Mouse (Mus musculus): Measurements from ENCODE around the gene Ly6g6f.
"Not testable (repeated sequence)": the region's sequence is repeated elsewhere in the genome, so short reads cannot be mapped to it uniquely, and the experiment has no call there.

The Ly6g6f gene

GRCm38 (mm10) chr17:35085208-35085865 is at the start of gene Ly6g6f:
TSS of gene Ly6g6f (minus strand) at chr17:35085610.
- no peak for DNase-seq (ENCODE audit: extremely low spot score, low spot score)

GRCm38 (mm10) chr17:35134801-35135590 is 49.6 kb upstream of the Ly6g6f start, which contains the start of gene Bag6:
TSS of gene Bag6 (plus strand) at chr17:35135178.
- peak; percentile 95 for DNase-seq (ENCODE audit: extremely low spot score, low spot score)

DNA sequence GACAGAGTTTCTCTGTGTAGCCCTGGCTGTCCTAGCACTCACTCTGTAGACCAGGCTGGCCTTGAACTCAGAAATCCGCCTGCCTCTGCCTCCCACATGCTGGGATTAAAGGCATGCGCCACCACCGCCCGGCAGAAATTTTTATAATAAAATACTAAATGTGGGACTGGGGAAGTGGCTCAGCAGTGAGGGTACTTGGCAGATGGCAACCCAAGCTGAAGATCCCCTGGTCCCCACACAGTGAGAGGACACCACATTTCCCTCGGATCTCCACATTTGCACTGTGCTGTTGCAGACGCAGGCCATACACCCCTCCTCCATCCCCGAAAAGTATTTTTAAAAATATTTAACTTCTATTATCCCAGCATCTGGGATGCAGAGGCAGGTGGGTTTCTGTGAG is 48.1 kb upstream of the Ly6g6f start:
- no peak for DNase-seq (ENCODE audit: extremely low spot score, low spot score)

DNA sequence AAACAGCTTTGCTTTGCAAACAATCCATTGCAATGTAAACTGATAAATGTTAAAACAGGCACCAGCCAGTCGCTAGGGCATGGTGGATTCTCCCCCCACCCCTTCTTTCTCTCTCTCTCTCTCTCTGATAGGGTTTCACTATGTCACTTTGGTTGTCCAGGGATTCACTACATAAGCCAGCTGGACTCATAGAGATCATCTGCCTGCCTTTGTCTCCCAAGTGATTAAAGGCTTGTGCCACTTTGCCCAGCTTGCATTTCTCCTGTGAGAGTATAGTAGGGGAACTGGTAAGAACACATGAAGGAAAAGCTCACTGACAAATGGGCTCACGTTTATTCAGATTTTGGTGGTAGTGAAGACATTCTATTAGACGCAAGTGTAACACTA is 46.8 kb upstream of the Ly6g6f start:
- DNase-seq (ENCODE audit: extremely low spot score, low spot score) = no peak

- no peak for DNase-seq (ENCODE audit: extremely low spot score, low spot score)
Measured at GRCm38 (mm10) chr17:35131500-35132173, 46.2 kb upstream of the Ly6g6f start, which contains the start of gene Apom. TSS of gene Apom (minus strand) at chr17:35132050.

GRCm38 (mm10) chr17:35131038-35131437 is 45.6 kb upstream of the Ly6g6f start:
- no peak for DNase-seq (ENCODE audit: extremely low spot score, low spot score)

GRCm38 (mm10) chr17:35128996-35129395 is 43.6 kb upstream of the Ly6g6f start:
- DNase-seq (ENCODE audit: extremely low spot score, low spot score) = no peak

DNA sequence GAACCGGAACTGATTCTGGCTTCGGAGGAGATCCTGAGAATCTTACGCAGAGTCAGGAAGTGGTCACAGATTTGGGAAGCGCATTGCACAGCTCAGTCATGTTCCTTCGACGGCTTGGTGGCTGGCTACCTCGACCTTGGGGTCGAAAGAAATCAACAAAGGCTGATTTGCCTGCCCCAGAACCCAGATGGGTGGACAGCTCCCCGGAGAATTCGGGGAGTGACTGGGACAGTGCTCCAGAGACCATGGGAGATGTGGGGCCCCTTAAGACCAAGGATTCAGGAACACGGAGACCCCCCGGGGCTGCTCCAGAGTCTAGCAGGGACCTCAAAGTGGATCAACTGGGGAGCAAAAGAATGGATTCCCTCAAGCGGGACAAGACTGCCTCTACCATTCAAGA is 41.6 kb upstream of the Ly6g6f start:
- DNase-seq (ENCODE audit: extremely low spot score, low spot score) = no peak

DNA sequence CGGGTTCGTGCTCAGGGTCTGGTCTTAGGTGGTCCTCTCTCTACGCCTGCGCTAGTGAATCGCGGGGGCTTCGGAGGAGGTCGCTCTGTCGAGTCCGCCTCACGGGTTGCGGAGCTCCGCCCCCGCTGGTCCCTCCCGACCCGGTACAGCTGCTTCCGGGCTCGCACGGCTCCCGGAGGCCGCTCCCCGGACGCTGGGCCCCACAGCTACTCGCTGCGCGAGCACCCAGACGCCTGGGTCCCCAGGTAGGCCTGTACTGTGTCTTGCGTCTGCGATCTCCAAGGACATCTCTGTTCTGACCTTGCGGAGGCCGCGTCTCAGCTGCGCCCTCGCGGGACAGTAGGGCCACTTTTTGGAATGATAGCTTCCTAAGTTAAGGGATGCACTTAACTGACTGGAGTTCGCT is 40.8 kb upstream of the Ly6g6f start, which contains the start of gene D17H6S53E:
Gene D17H6S53E, plus strand, starts transcription at position 168 of the 406 bp plus-strand sequence.
- peak; percentile 78 for DNase-seq (ENCODE audit: extremely low spot score, low spot score)

DNA sequence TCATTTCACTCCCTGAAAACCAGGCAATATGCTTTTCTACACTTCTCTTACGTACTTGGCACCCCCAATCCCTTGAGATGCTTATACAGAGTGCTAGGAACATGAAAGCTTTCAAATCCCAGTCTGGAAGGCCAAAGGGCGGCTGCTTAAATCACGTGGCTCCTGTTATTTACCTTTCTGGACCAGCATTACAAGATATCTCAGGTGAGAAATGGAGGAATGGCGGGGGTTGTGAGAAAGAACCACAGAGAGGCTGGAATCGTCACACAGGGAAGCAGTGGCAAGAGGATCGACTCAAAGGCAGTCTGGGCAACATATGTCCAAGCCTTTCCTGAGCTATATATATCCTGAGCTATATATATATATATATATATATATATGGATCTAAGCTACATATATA is 40.2 kb upstream of the Ly6g6f start:
- no peak for DNase-seq (ENCODE audit: extremely low spot score, low spot score)

- no peak for DNase-seq (ENCODE audit: extremely low spot score, low spot score)
Measured at GRCm38 (mm10) chr17:35125081-35125480, 39.7 kb upstream of the Ly6g6f start.

GRCm38 (mm10) chr17:35124261-35124896 is 39.0 kb upstream of the Ly6g6f start:
- DNase-seq (ENCODE audit: extremely low spot score, low spot score) = not testable (repeated sequence)

DNA sequence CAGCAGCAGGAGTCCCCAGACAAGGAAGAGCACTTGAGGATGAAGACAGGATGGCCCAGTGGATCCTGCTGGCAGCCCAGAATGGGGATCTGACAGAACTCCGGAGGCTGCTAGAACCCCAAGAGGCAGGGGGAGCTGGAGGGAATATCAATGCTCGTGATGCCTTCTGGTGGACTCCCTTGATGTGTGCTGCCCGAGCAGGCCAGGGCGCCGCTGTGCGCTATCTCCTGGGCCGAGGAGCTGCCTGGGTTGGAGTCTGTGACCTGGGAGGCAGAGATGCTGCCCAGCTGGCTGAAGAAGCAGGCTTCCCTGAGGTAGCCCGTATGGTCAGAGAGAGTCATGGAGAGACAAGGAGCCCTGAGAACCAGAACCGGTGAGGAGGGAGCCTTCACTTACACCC is 37.9 kb upstream of the Ly6g6f start:
- DNase-seq (ENCODE audit: extremely low spot score, low spot score) = not testable (repeated sequence)

DNA sequence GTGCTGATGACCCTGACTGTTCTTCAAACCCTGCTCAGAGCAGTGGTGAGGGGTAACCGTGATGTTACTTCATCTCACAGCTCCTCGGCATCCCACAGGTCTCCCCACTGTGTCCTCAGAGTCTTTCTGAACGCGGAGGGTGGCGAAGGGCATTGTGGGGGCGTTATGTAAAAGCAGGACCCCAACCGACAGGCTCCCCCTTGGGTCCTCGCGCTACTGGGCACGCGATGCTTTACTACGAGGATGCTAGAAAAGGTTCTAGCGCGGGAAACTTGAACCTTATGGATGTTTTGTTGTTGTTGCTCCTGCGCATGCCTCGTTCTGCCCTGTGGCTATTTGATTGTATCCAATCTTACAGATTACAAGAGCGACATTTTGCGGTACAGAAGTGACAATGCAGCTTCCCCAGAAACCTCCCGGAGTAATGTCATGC is 36.5 kb upstream of the Ly6g6f start, which contains the start of gene Csnk2b:
Gene Csnk2b, minus strand, starts transcription at position 183 of the 433 bp plus-strand sequence.
- DNase-seq (ENCODE audit: extremely low spot score, low spot score) = no peak

- peak; percentile 97 for DNase-seq (ENCODE audit: extremely low spot score, low spot score)
Measured at GRCm38 (mm10) chr17:35121143-35121799, 35.9 kb upstream of the Ly6g6f start, which contains the start of gene Gpank1. TSS of gene Gpank1 (plus strand) at chr17:35121455.

DNA sequence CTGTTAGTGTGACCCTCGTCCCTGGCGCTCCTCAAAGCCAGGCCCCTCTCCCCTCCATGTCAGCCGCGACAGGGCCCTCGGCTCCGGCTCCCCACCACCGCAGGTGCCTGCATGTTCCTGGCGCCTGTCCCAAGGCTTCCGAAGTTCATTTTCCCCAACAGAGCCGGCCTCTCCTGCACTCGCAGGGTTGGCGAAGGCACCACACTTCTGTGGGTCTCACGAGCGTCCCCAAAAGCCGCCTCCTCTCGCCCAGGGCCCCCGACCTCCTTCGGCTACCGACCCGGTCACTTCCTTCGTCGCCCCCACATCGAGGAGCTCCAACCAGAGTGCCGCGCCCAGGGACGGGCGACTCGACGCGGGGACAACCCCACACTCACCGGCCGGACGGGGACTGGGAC is 35.3 kb upstream of the Ly6g6f start:
- DNase-seq (ENCODE audit: extremely low spot score, low spot score) = no peak

- DNase-seq (ENCODE audit: extremely low spot score, low spot score) = no peak
Measured at GRCm38 (mm10) chr17:35115046-35116019, 29.9 kb upstream of the Ly6g6f start, which contains the start of gene Ly6g5b. TSS of gene Ly6g5b (minus strand) at chr17:35115428.

- DNase-seq (ENCODE audit: extremely low spot score, low spot score) = no peak
Measured at GRCm38 (mm10) chr17:35111774-35112173, 26.4 kb upstream of the Ly6g6f start.

DNA sequence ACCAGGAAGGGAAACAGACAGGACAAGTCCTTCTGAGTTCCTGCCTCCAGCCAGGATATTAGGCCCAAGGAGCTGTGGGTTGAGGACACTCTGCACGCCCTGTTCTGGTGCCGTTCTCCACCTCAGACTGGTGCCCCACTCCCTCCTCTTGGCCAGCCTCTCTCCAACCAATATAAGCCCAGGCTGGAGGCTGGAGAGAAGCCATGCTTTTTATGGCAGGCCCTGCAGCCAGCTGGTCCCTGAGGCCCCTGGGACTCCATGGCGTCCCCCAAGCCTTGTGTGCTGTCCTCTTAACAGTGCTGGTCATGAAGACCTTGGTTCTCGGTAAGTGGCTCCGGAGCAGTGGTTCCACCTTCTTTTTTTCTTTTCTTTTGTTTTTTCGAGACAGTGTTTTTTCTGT is 22.7 kb upstream of the Ly6g6f start, which contains the start of gene Ly6g5c:
Gene Ly6g5c, plus strand, starts transcription at position 183 of the 400 bp plus-strand sequence.
- DNase-seq (ENCODE audit: extremely low spot score, low spot score) = no peak

All from neural tube, embryonic 10.5 days (tissue).